ENCODE assay signal across 7 mouse cellular contexts in genomic region chr16:49288096-49288714, GRCm38 (mm10).
DNase-seq lines count a peak whose midpoint lies in the region; ATAC-seq and TF ChIP-seq lines count a peak whose summit lies in the region.

No protein-coding gene starts in this region.

- no peak for TF ChIP-seq CTCF in heart, adult 2 months (IDR thresholded peaks at IDR 0.05)
- TF ChIP-seq CTCF in stomach, postnatal 0 days (IDR thresholded peaks at IDR 0.05; ENCODE audit: low read depth): no peak

- no peak for TF ChIP-seq POLR2A in heart, adult 2 months (IDR thresholded peaks at IDR 0.05; ENCODE audit: insufficient read depth, low read depth, low read length)

- intact Hi-C loops in heart, postnatal 14 days (cut with DNase I): no loop called here
- intact Hi-C loops in heart, adult 2 months (cut with DNase I): no loop called here

- H3K4me3 ChIP-seq in heart, adult 2 months: no peak overlapping the region
- H3K4me3 ChIP-seq in stomach, postnatal 0 days (ENCODE audit: low read depth, low read length): no peak overlapping the region

- H3K79me2 ChIP-seq in heart, adult 2 months (replicated peaks; ENCODE audit: control insufficient read depth, insufficient read depth, low read length): no peaks in the 10 kb centered on the region

- no peak overlapping the region for H3K4me2 ChIP-seq in stomach, postnatal 0 days (replicated peaks; ENCODE audit: low read depth)

- no peak for ATAC-seq in stomach, postnatal 0 days (ENCODE audit: low FRiP score, low TSS enrichment)

- WGBS in heart, adult 2 months: 47% methylated on average over 4 of the region's 4 CpGs
- 63% methylated on average over 4 of the region's 4 CpGs for WGBS in stomach, postnatal 0 days

- no peak for TF ChIP-seq EP300 in heart, adult 2 months (IDR thresholded peaks at IDR 0.05; ENCODE audit: insufficient read depth, low read depth, low read length)
- TF ChIP-seq EP300 in stomach, postnatal 0 days (optimal IDR thresholded peaks at IDR 0.05): no peak

- no peaks in the 10 kb centered on the region for H3K27me3 ChIP-seq in heart, adult 2 months (ENCODE audit: control insufficient read depth, insufficient read depth, low read length)
- H3K27me3 ChIP-seq in stomach, postnatal 0 days (ENCODE audit: control insufficient read depth, insufficient read depth, low read length): no peaks in the 10 kb centered on the region

- H3K4me1 ChIP-seq in heart, adult 2 months (ENCODE audit: control insufficient read depth, insufficient read depth, low read length): peaks cover 1% of the 10 kb centered on the region
- H3K4me1 ChIP-seq in stomach, postnatal 0 days (replicated peaks; ENCODE audit: control insufficient read depth, insufficient read depth): no peaks in the 10 kb centered on the region

- no peaks in the 10 kb centered on the region for H3K9me3 ChIP-seq in stomach, postnatal 0 days (ENCODE audit: control insufficient read depth, low read length)

- H3K9ac ChIP-seq in heart, adult 2 months (ENCODE audit: low read depth, low read length): no peak overlapping the region
- H3K9ac ChIP-seq in stomach, postnatal 0 days (ENCODE audit: low read length): no peak overlapping the region

- no peak overlapping the region for H3K27ac ChIP-seq in heart, adult 2 months
- no peak overlapping the region for H3K27ac ChIP-seq in stomach, postnatal 0 days (replicated peaks)

- peak; percentile 4 to 6 for DNase-seq in heart, postnatal 14 days
- no peak for DNase-seq in heart, adult 2 months
- peak; percentile 8 for DNase-seq in retina, adult 2 months (ENCODE audit: low read depth, low spot score)
- DNase-seq in retina, embryonic 14.5 days (ENCODE audit: low spot score): no peak
- DNase-seq in layer of hippocampus, adult 18-20 months (ENCODE audit: low spot score in 2 of 2): peak; percentile 6 to 72
- DNase-seq in telencephalon, adult 2 months (ENCODE audit: low read depth, low spot score): peak; percentile 40
- DNase-seq in stomach, postnatal 0 days (ENCODE audit: low spot score): no peak

- no peaks in the 10 kb centered on the region; the same call in none of the 2 replicates for H3K36me3 ChIP-seq in heart, adult 2 months (ENCODE audit: control insufficient read depth, insufficient read depth, low read length)
- no peaks in the 10 kb centered on the region for H3K36me3 ChIP-seq in stomach, postnatal 0 days (ENCODE audit: control insufficient read depth, insufficient read depth, low read length)

Comparison
In these comparisons a context has a peak if more than half of its experiments do, and no peak if none do; other contexts are left out.
1. DNase-seq: peak in heart, postnatal 14 days (2 of 2), retina, adult 2 months (single experiment), layer of hippocampus, adult 18-20 months (2 of 2) and telencephalon, adult 2 months (single experiment); none in heart, adult 2 months (0 of 2), retina, embryonic 14.5 days (single experiment) and stomach, postnatal 0 days (single experiment).